Mouse (Mus musculus) bone marrow, adult 2 months (tissue): ENCODE results near the gene Phrf1.

Experiments
- CTCF ChIP-seq: fragments of 200-500 bp; IDR thresholded peaks from 2 replicates; pipeline ENCODE4 v1.5.1; 2011; ENCODE audit warnings: low read length, control low read depth; ENCODE audit not compliant: control insufficient read depth, insufficient read depth
- POLR2A ChIP-seq: fragments of 200-500 bp; IDR thresholded peaks from 2 replicates; pipeline ENCODE4 v1.6.1; 2011; ENCODE audit warnings: low read depth, mild to moderate bottlenecking, control low read depth, low read length, borderline replicate concordance; ENCODE audit not compliant: control insufficient read depth

- TF ChIP-seq CTCF: no peak
- no peak for TF ChIP-seq POLR2A
These were observed 24.0 kb upstream of the Phrf1 start for GRCm38 (mm10) chr7:141204546-141204945.
